Comparison of ENCODE assay signal across 27 mouse cellular contexts in the genomic region with DNA sequence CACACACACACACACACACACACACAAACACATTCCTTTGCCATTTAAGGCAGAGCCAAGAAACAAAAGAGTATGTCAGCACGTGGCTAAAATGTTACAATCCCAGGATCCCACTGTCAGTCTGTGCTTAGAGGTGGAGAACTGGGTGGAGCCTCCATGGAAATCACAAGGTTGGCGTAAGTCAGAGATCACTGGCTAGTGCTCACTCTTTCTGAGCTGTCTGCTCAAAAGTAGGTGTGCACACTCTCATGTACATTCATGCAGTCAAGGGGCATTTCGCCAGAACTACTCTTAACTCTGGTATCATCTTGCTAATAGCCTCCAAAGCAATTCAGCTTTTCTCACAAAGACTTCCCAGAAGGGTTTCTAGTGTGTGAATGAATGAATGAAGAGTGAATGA.
A peak's percentile ranks its signal among the peaks of the same experiment; 100 is the strongest.
DNase-seq lines count a peak whose midpoint lies in the region; ATAC-seq lines count a peak whose summit lies in the region.
"Had no signal": no experiment of that assay in that cellular context is flagged by ENCODE, and none has a peak within 500 bp of the region (broad histone marks: within the 10 kb centered on the region; RNA-seq: fewer than 3 reads in every experiment).

No protein-coding gene starts in this region.

- no peaks in the 10 kb centered on the region for H3K36me3 ChIP-seq in hindbrain, embryonic 11.5 days (ENCODE audit: control insufficient read depth, insufficient read depth, low read length)
- no peaks in the 10 kb centered on the region for H3K36me3 ChIP-seq in hindbrain, embryonic 16.5 days (ENCODE audit: control insufficient read depth, insufficient read depth, low read length)
- H3K36me3 ChIP-seq in neural tube, embryonic 11.5 days (ENCODE audit: control insufficient read depth, insufficient read depth, low read length), result no peaks in the 10 kb centered on the region
- H3K36me3 ChIP-seq: embryonic facial prominence, embryonic 10.5 days; embryonic facial prominence, embryonic 13.5 days; forebrain, embryonic 12.5 days; forebrain, embryonic 15.5 days; G1E; heart, embryonic 12.5 days; heart, embryonic 15.5 days had no signal

- no peak for ATAC-seq in hindbrain, embryonic 11.5 days (ENCODE audit: low FRiP score)
- no peak for ATAC-seq in hindbrain, embryonic 16.5 days
- ATAC-seq in neural tube, embryonic 11.5 days (ENCODE audit: insufficient read depth, low FRiP score, low TSS enrichment), result no peak
- ATAC-seq: forebrain, embryonic 15.5 days; intestine, postnatal 0 days; Patski had no signal

- 0 out of 2 replicates have a peak, but pooled peaks cover 3% of the 10 kb centered on the region for H3K4me1 ChIP-seq in hindbrain, embryonic 11.5 days (replicated peaks; ENCODE audit: control insufficient read depth, insufficient read depth, low read length)
- H3K4me1 ChIP-seq in hindbrain, embryonic 16.5 days (ENCODE audit: control insufficient read depth, insufficient read depth, low read depth, low read length), result peaks cover 18% of the 10 kb centered on the region
- peaks cover 11% of the 10 kb centered on the region for H3K4me1 ChIP-seq in neural tube, embryonic 11.5 days (ENCODE audit: control insufficient read depth, insufficient read depth, low read length)
- H3K4me1 ChIP-seq: embryonic facial prominence, embryonic 13.5 days; forebrain, embryonic 12.5 days; heart, embryonic 12.5 days; heart, embryonic 15.5 days had no signal

- intact Hi-C loops in heart, postnatal 25 days (cut with DNase I), result loop anchor here (5.0 kb wide), 1 partner anchor 55 kb away; no protein-coding TSS in a partner anchor

- WGBS in hindbrain, embryonic 11.5 days, result 67% methylated on average over 3 of the region's 3 CpGs
- WGBS in hindbrain, embryonic 16.5 days, result 70% methylated on average over 3 of the region's 3 CpGs
- 75% methylated on average over 3 of the region's 3 CpGs for WGBS in neural tube, embryonic 11.5 days

- H3K9me3 ChIP-seq in hindbrain, embryonic 11.5 days (ENCODE audit: control insufficient read depth, low read length), result no peaks in the 10 kb centered on the region
- no peaks in the 10 kb centered on the region for H3K9me3 ChIP-seq in hindbrain, embryonic 16.5 days (ENCODE audit: control insufficient read depth, low read length)
- no peaks in the 10 kb centered on the region for H3K9me3 ChIP-seq in neural tube, embryonic 11.5 days (ENCODE audit: control insufficient read depth, low read length)
- H3K9me3 ChIP-seq: embryonic facial prominence, embryonic 10.5 days; embryonic facial prominence, embryonic 13.5 days; forebrain, embryonic 12.5 days; forebrain, embryonic 15.5 days; G1E; heart, embryonic 12.5 days; heart, embryonic 15.5 days had no signal

- H3K27me3 ChIP-seq in hindbrain, embryonic 11.5 days (ENCODE audit: control insufficient read depth, insufficient read depth, low read length), result no peaks in the 10 kb centered on the region
- no peaks in the 10 kb centered on the region for H3K27me3 ChIP-seq in hindbrain, embryonic 16.5 days (replicated peaks; ENCODE audit: control insufficient read depth, insufficient read depth, low read length)
- no peaks in the 10 kb centered on the region for H3K27me3 ChIP-seq in neural tube, embryonic 11.5 days (ENCODE audit: control insufficient read depth, insufficient read depth, low read length)
- H3K27me3 ChIP-seq: CH12.LX; embryonic facial prominence, embryonic 13.5 days; forebrain, embryonic 12.5 days; forebrain, embryonic 15.5 days; heart, embryonic 12.5 days; heart, embryonic 15.5 days had no signal

- DNase-seq in heart, adult 11 months, result peak; percentile 84
- DNase-seq in heart, postnatal 25 days (ENCODE audit: low spot score), result no peak
- DNase-seq in hindbrain, embryonic 11.5 days (ENCODE audit: low spot score), result no peak
- no peak for DNase-seq in neural tube, embryonic 11.5 days (ENCODE audit: low spot score)
- no peak for DNase-seq in neural tube, embryonic 10.5 days (ENCODE audit: extremely low spot score, low spot score)
- DNase-seq in kidney, adult 9 months, result no peak
- DNase-seq: adrenal gland, postnatal 25 days; B cell, adult 2 months; cerebellum, adult 11-12 months; cerebellum, adult 8-10 months; cerebellum, postnatal 10 days; cerebellum, postnatal 36 days; gastrocnemius, postnatal 25 days; heart, postnatal 10 days; heart, postnatal 4 days had no signal

- H3K4me3 ChIP-seq in hindbrain, embryonic 11.5 days (ENCODE audit: low read depth, low read length), result no peak overlapping the region
- no peak overlapping the region for H3K4me3 ChIP-seq in hindbrain, embryonic 16.5 days (ENCODE audit: low read length)
- H3K4me3 ChIP-seq in neural tube, embryonic 11.5 days (ENCODE audit: low read depth, low read length), result no peak overlapping the region
- H3K4me3 ChIP-seq: embryonic facial prominence, embryonic 10.5 days; embryonic facial prominence, embryonic 13.5 days; erythroblast, embryonic 14.5 days; forebrain, embryonic 12.5 days; forebrain, embryonic 15.5 days; heart, embryonic 12.5 days; heart, embryonic 15.5 days had no signal

- no peak overlapping the region for H3K4me2 ChIP-seq in hindbrain, embryonic 11.5 days (replicated peaks; ENCODE audit: low read depth, low read length)
- no peak overlapping the region for H3K4me2 ChIP-seq in hindbrain, embryonic 16.5 days (ENCODE audit: low read length)
- H3K4me2 ChIP-seq in neural tube, embryonic 11.5 days (ENCODE audit: low read depth), result no peak overlapping the region
- H3K4me2 ChIP-seq: embryonic facial prominence, embryonic 13.5 days; forebrain, embryonic 12.5 days; forebrain, embryonic 15.5 days; heart, embryonic 12.5 days; heart, embryonic 15.5 days had no signal

- peak overlapping the region; percentile 51 for H3K27ac ChIP-seq in hindbrain, embryonic 11.5 days (ENCODE audit: low read depth, low read length)
- H3K27ac ChIP-seq in hindbrain, embryonic 16.5 days (ENCODE audit: low read depth, low read length), result no peak overlapping the region
- H3K27ac ChIP-seq in neural tube, embryonic 11.5 days (ENCODE audit: low read depth, low read length), result peak overlapping the region; percentile 36; the same call in 1 of the 2 replicates
- H3K27ac ChIP-seq: embryonic facial prominence, embryonic 13.5 days; forebrain, embryonic 12.5 days; forebrain, embryonic 15.5 days; heart, embryonic 15.5 days had no signal

- H3K9ac ChIP-seq in hindbrain, embryonic 11.5 days (ENCODE audit: low read depth, low read length), result no peak overlapping the region
- no peak overlapping the region for H3K9ac ChIP-seq in hindbrain, embryonic 16.5 days (ENCODE audit: low read depth, low read length)
- no peak overlapping the region for H3K9ac ChIP-seq in neural tube, embryonic 11.5 days (ENCODE audit: low read length)
- H3K9ac ChIP-seq: embryonic facial prominence, embryonic 13.5 days; forebrain, embryonic 12.5 days; forebrain, embryonic 15.5 days; heart, embryonic 12.5 days; heart, embryonic 15.5 days had no signal
